Mouse (Mus musculus): ENCODE data around the gene Rimbp3. TPM values are rescaled to one million over a fixed set of nuclear protein-coding genes. Genes with fewer than 3 reads are reported as not detected.

The Rimbp3 gene
- polyA plus RNA-seq, 1 experiment from 2014 or later = 0.14 TPM

- Histone ChIP-seq H3K27ac (ENCODE audit: low read depth, low read length) (no peak overlapping the region), H3K9me3 (ENCODE audit: control insufficient read depth) (no peaks in the 10 kb centered on the region), H3K4me2 (replicated peaks; ENCODE audit: low read depth) (no peak overlapping the region), H3K9ac (ENCODE audit: low read depth, low read length) (no peak overlapping the region), H3K4me1 (replicated peaks; ENCODE audit: control insufficient read depth, insufficient read depth, low read length) (no peaks in the 10 kb centered on the region), H3K4me3 (ENCODE audit: low read depth, low read length) (no peak overlapping the region), H3K36me3 (ENCODE audit: control insufficient read depth, insufficient read depth) (peaks cover 36% of the 10 kb centered on the region), H3K27me3 (replicated peaks; ENCODE audit: control insufficient read depth, insufficient read depth, low read length) (no peaks in the 10 kb centered on the region)
- 0 out of 2 replicates have a peak, but pooled peaks have one; percentile 34 for TF ChIP-seq CTCF (IDR thresholded peaks at IDR 0.05; ENCODE audit: low read depth)
- WGBS = 97% methylated on average over 9 of the region's 9 CpGs
- no peak for ATAC-seq
Observed at GRCm38 (mm10) chr16:17257359-17257821, 49.0 kb downstream of the Rimbp3 start.

GRCm38 (mm10) chr16:17258917-17259316 lies 50.5 kb downstream of the Rimbp3 start:
- no peak overlapping the region for H3K27ac ChIP-seq (ENCODE audit: low read depth, low read length)
- H3K4me2 ChIP-seq (replicated peaks; ENCODE audit: low read depth) = no peak overlapping the region
- H3K27me3 ChIP-seq (replicated peaks; ENCODE audit: control insufficient read depth, insufficient read depth, low read length) = no peaks in the 10 kb centered on the region
- no peak for ATAC-seq
- H3K36me3 ChIP-seq (ENCODE audit: control insufficient read depth, insufficient read depth) = peaks cover 36% of the 10 kb centered on the region
- 93% methylated on average over 12 of the region's 12 CpGs for WGBS
- H3K9me3 ChIP-seq (ENCODE audit: control insufficient read depth) = no peaks in the 10 kb centered on the region
- no peak overlapping the region for H3K9ac ChIP-seq (ENCODE audit: low read depth, low read length)
- TF ChIP-seq CTCF (IDR thresholded peaks at IDR 0.05; ENCODE audit: low read depth) = no peak
- H3K4me3 ChIP-seq (ENCODE audit: low read depth, low read length) = no peak overlapping the region
- no peaks in the 10 kb centered on the region for H3K4me1 ChIP-seq (replicated peaks; ENCODE audit: control insufficient read depth, insufficient read depth, low read length)

- H3K9me3 ChIP-seq (ENCODE audit: control insufficient read depth) = no peaks in the 10 kb centered on the region
- no peak overlapping the region for H3K4me2 ChIP-seq (replicated peaks; ENCODE audit: low read depth)
- no peak overlapping the region for H3K9ac ChIP-seq (ENCODE audit: low read depth, low read length)
- H3K27me3 ChIP-seq (replicated peaks; ENCODE audit: control insufficient read depth, insufficient read depth, low read length) = no peaks in the 10 kb centered on the region
- ATAC-seq = no peak
- peaks cover 36% of the 10 kb centered on the region for H3K36me3 ChIP-seq (ENCODE audit: control insufficient read depth, insufficient read depth)
- no peak for TF ChIP-seq CTCF (IDR thresholded peaks at IDR 0.05; ENCODE audit: low read depth)
- WGBS = 91% methylated on average over 1 of the region's 1 CpGs
- no peaks in the 10 kb centered on the region for H3K4me1 ChIP-seq (replicated peaks; ENCODE audit: control insufficient read depth, insufficient read depth, low read length)
- no peak overlapping the region for H3K27ac ChIP-seq (ENCODE audit: low read depth, low read length)
- no peak overlapping the region for H3K4me3 ChIP-seq (ENCODE audit: low read depth, low read length)
Observed at GRCm38 (mm10) chr16:17261341-17261740, 52.9 kb downstream of the Rimbp3 start.

Other genes with a start within 250 kb of the Rimbp3 start
- 86.6 and 88.6 TPM in 2 replicates for gene Mapk1, start 225.2 kb upstream of the Rimbp3 start, polyA plus RNA-seq (2015; fragmentation: Nextera tagmentation; extraction: Ambion mirVana)
- gene Ypel1, start 138.9 kb upstream of the Rimbp3 start, polyA plus RNA-seq (2015; fragmentation: Nextera tagmentation; extraction: Ambion mirVana) = 3.4 and 3.6 TPM in 2 replicates
- gene Ppil2, start 97.3 kb upstream of the Rimbp3 start, polyA plus RNA-seq (2015; fragmentation: Nextera tagmentation; extraction: Ambion mirVana) = 71.9 and 78.7 TPM in 2 replicates
- gene 2610318N02Rik, start 83.4 kb upstream of the Rimbp3 start, polyA plus RNA-seq (2015; fragmentation: Nextera tagmentation; extraction: Ambion mirVana) = 7.1 and 7.9 TPM in 2 replicates
- gene Sdf2l1, start 76.2 kb upstream of the Rimbp3 start, polyA plus RNA-seq (2015; fragmentation: Nextera tagmentation; extraction: Ambion mirVana) = 67.9 and 70.3 TPM in 2 replicates
- 24.6 and 28.8 TPM in 2 replicates for gene Ydjc, start 64.0 kb upstream of the Rimbp3 start, polyA plus RNA-seq (2015; fragmentation: Nextera tagmentation; extraction: Ambion mirVana)
- 1.7 and 2.0 TPM in 2 replicates for gene Ccdc116, start 61.4 kb upstream of the Rimbp3 start, polyA plus RNA-seq (2015; fragmentation: Nextera tagmentation; extraction: Ambion mirVana)
- 294 and 319 TPM in 2 replicates for gene Ube2l3, start 6.0 kb upstream of the Rimbp3 start, polyA plus RNA-seq (2015; fragmentation: Nextera tagmentation; extraction: Ambion mirVana)
- 1.4 and 1.9 TPM in 2 replicates for gene Hic2, start 25.0 kb downstream of the Rimbp3 start, polyA plus RNA-seq (2015; fragmentation: Nextera tagmentation; extraction: Ambion mirVana)
- gene Tmem191c, start 67.5 kb downstream of the Rimbp3 start, polyA plus RNA-seq (2015; fragmentation: Nextera tagmentation; extraction: Ambion mirVana) = 4.8 and 7.2 TPM in 2 replicates
- gene Serpind1, start 122.8 kb downstream of the Rimbp3 start, polyA plus RNA-seq (2015; fragmentation: Nextera tagmentation; extraction: Ambion mirVana) = 0.09 and 0.14 TPM in 2 replicates
- 15.5 and 16.8 TPM in 2 replicates for gene Snap29, start 197.4 kb downstream of the Rimbp3 start, polyA plus RNA-seq (2015; fragmentation: Nextera tagmentation; extraction: Ambion mirVana)
- gene Pi4ka, start 197.7 kb downstream of the Rimbp3 start, polyA plus RNA-seq (2015; fragmentation: Nextera tagmentation; extraction: Ambion mirVana) = 20.5 and 23.3 TPM in 2 replicates
- gene Crkl, start 243.4 kb downstream of the Rimbp3 start, polyA plus RNA-seq (2015; fragmentation: Nextera tagmentation; extraction: Ambion mirVana) = 29.9 and 36.9 TPM in 2 replicates

Data from intestine, postnatal 0 days (tissue).